Mouse (Mus musculus): Measurements from ENCODE around the gene Nprl2.

The Nprl2 gene

GRCm38 (mm10) chr9:107534408-107535202 is 7.4 kb upstream of the Nprl2 start:
- no peak for DNase-seq (ENCODE audit: low spot score)

DNA sequence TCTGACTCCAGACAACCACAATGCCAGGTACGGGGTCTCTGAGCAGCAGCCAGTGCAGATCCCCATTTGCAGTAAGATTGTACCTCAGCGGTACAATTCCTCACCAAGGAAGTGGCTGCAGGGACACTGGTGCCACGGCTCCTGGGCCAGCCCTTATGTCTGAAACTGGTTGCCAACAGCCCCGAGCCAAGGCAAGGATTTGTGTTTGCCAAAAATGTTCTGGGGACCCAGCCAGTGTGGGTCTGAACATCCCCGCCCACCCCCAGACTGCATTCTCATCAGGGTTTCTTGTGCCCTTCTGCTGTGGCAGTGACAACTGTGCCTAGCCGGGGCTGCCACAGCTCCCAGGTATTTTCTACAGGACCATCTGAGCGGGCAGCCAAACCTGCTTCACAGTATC is 3.8 kb upstream of the Nprl2 start:
- DNase-seq (ENCODE audit: low spot score): no peak

GRCm38 (mm10) chr9:107538711-107539110 is 3.3 kb upstream of the Nprl2 start:
- DNase-seq (ENCODE audit: low spot score): no peak

DNA sequence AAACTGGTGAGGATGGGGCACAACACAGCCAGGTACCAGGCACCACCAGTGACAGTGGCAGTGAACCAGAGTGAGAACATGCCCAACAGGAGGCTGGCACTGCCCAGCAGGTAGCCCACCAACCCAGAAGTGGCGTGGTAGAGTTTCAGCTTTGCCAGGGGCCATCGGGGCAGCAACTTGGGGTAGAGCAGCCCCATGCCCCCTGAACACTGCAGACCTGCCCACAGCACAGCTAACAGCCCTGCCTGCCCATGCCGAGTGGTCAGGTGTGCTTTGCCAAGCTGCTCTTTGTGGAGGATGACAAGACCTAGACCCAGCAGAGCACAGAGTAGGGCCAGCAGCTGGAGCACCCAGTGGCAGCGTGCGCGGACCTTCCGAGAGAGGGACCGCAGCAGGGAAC is 2.1 kb upstream of the Nprl2 start:
- DNase-seq (ENCODE audit: low spot score): no peak

DNA sequence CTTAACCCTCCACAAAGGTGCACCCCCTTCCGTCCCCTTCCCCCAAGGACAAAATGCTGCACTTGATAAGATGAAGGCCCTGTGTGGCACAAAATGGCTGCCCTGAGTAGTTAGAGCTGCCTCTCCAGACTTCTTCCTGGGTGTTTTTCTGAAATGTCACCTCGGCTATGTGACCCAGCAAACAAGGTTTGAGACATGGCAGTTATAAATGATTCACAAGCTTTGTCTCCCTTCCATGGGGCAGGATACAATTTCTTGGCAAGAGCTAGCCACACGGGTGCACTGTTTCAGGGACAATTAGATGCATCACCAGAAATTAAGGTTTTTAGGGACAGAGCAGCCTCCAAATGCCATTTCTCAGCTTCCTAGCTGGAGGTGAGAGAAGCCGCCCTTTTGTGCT is 1.6 kb upstream of the Nprl2 start:
- no peak for DNase-seq (ENCODE audit: low spot score)

- DNase-seq (ENCODE audit: low spot score): no peak
Measured at GRCm38 (mm10) chr9:107541005-107541404, 1.0 kb upstream of the Nprl2 start.

- no peak for DNase-seq (ENCODE audit: low spot score)
Measured at GRCm38 (mm10) chr9:107542352-107542686, 293 bp downstream of the Nprl2 start.

GRCm38 (mm10) chr9:107542721-107543120 is 695 bp downstream of the Nprl2 start:
- DNase-seq (ENCODE audit: low spot score): no peak

- no peak for DNase-seq (ENCODE audit: low spot score)
Measured at GRCm38 (mm10) chr9:107543299-107543698, 1.3 kb downstream of the Nprl2 start.

GRCm38 (mm10) chr9:107544196-107544700 is 2.2 kb downstream of the Nprl2 start:
- no peak for DNase-seq (ENCODE audit: low spot score)

- no peak for DNase-seq (ENCODE audit: low spot score)
Measured at GRCm38 (mm10) chr9:107544729-107545128, 2.7 kb downstream of the Nprl2 start.

GRCm38 (mm10) chr9:107545199-107545598 is 3.2 kb downstream of the Nprl2 start:
- DNase-seq (ENCODE audit: low spot score): no peak

- DNase-seq (ENCODE audit: low spot score): peak; percentile 76
Measured at GRCm38 (mm10) chr9:107545602-107546001, 3.6 kb downstream of the Nprl2 start.

GRCm38 (mm10) chr9:107547026-107547425 is 5.0 kb downstream of the Nprl2 start, which contains the start of gene Zmynd10:
Gene Zmynd10, plus strand, starts transcription at chr9:107547298.
- peak; percentile 85 for DNase-seq (ENCODE audit: low spot score)

DNA sequence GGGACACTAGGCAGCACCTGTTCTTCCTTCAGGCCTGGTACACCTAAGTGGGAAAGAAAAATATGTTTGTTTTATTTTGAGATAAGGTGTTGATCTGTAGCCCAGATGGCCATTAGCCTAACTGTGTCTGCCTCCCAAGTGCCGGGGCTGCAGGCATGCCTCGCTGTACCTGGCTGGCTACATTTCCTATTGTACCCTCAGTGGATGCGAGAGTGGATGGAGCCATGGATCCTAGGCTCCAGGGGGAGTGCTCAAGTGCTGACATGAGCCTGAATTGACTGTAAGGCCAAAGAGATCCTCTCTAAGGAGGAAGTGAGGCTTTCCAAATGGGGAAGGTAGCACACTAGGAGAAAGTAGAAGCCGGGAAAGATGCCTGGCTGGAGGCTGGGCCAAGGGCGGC is 5.9 kb downstream of the Nprl2 start:
- DNase-seq (ENCODE audit: low spot score): no peak

GRCm38 (mm10) chr9:107548820-107549219 is 6.8 kb downstream of the Nprl2 start:
- no peak for DNase-seq (ENCODE audit: low spot score)

DNA sequence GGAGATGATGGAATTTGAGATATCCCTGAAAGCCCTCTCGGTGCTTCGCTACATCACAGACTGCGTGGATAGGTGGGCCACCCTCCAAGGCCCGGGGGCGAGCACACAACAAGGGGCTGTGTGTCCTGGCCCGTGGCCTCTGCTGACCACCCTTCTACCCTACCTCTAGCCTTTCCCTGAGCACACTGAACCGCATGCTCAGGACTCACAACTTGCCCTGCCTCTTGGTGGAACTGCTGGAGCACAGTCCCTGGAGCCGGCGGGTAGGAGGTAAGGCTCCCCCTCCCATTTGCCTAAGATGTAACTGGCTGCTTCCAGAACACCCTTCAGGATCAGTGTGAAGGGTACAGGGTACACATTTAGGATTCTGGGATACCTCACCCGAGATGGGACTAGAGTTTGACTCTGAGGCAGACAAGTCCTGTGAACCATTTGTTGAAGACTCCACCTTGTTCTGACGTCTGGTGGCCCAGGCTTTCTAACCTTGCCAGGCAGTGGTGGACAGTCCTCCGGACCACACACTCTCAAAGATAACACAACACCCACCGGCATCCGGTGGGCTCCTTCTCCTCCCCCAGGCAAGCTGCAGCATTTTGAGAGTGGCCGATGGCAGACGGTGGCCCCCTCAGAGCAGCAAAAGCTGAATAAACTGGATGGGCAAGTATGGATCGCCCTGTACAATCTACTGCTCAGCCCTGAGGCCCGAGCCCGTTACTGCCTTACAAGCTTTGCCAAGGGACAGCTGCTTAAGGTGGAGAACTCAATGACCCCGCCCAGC is 7.5 kb downstream of the Nprl2 start:
- no peak for DNase-seq (ENCODE audit: low spot score)

GRCm38 (mm10) chr9:107550491-107551116 is 8.6 kb downstream of the Nprl2 start:
- no peak for DNase-seq (ENCODE audit: low spot score)

DNA sequence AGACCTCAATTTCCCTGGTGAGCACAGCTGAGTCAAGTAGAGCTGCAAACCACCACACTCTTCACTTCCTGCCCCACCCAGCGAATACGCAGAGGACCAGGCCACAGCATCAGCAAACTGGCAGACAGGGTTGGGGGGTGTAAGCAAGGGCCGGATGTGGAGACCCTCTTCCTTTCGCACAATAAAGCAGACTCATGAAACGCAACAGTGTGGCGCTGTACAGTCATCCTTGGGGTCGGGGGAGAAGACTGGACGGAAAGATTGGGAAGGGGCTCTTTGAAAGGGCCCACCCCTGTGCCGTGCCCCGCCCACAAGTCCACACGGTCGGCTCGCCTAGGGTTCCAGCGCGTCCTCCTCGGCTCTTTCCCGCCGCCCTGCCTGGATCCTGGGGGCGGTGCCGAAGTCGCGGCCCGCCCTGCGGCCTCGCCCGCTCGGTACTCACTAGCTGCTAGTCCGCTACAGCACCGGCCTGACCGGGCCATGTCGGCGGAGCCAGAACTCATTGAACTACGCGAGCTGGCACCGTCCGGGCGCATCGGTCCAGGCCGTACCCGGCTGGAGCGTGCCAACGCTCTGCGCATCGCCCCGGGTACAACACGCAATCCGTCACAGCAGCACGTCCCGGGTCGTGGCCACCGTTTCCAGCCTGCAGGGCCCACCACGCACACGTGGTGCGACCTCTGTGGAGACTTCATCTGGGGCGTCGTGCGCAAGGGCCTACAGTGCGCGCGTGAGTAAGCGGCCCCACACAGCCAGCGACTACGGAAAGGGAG is 9.3 kb downstream of the Nprl2 start, which contains the start of gene Rassf1:
TSS of gene Rassf1 (plus strand) at position 439 of the 773 bp plus-strand sequence.
- DNase-seq (ENCODE audit: low spot score): peak; percentile 52

GRCm38 (mm10) chr9:107551890-107552355 is 9.9 kb downstream of the Nprl2 start:
- no peak for DNase-seq (ENCODE audit: low spot score)

GRCm38 (mm10) chr9:107552690-107553393 is 10.8 kb downstream of the Nprl2 start:
- DNase-seq (ENCODE audit: low spot score): no peak
